Mouse (Mus musculus): ENCODE data around the gene Pdzrn3. TPM values are rescaled to one million over a fixed set of nuclear protein-coding genes. Genes with fewer than 3 reads are reported as not detected.

Gene Pdzrn3
- total and polyA plus RNA-seq, 3 experiments = not detected

DNA sequence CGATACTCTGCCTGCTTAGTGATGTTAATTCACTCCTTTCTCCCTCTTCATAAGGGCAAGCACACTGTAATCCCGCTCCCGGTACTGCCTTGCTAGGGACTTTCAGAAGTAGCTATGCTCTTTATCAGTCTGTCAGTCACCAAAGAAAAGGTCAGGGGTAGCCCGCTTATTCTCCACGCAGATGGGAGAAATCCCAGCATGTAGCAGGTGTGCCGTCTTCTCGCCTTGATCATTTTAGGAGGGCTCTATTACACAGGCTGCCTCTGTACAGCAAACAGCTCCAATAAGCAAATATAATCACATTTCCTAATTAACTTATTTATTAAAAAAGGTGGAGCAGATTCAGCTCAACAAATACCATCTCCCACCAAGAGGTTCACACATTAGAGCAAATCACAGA is 141.5 kb downstream of the Pdzrn3 start:
- no peak for DNase-seq (ENCODE audit: extremely low read depth)
- peaks cover 64% of the 10 kb centered on the region for H3K9me3 ChIP-seq (replicated peaks; ENCODE audit: low read length)
- dilution Hi-C loops (cut with MboI; ENCODE audit: extremely low pct_ligation_motif_present, extremely low pct_unique_long_range_greater_than_20kb, low sequenced_read_pairs) = no loop called here

DNA sequence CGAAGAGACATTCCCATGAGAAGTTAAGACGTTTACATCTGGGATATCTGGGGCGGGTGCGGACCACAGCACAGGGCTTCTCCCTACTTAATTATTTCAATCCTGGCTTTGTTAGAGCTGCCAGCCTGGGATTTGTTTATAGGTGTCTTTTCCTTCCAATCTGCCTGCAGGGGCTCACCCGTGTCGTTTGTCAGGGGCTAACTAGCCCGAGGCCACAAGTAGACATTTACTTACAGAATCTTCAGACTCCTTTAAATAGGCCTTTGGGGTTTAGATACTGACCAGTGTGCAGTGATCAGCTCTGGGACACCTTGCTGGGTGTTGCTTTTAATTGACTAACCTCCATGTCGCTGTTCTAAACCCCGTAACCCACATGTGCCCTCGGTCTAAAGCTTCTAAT is 143.3 kb downstream of the Pdzrn3 start:
- in situ Hi-C loops (cut with MboI; ENCODE audit: low pct_ligation_motif_present, low pct_unique_long_range_greater_than_20kb, low sequenced_read_pairs) = no loop called here
- Histone ChIP-seq H3K79me2 (replicated peaks; ENCODE audit: control insufficient read depth, extremely low read depth, insufficient read depth, poor library complexity, severe bottlenecking) (no peaks in the 10 kb centered on the region), H3K27ac (ENCODE audit: insufficient read depth, low read depth) (no peak overlapping the region), H3K27me3 (replicated peaks) (no peaks in the 10 kb centered on the region), H3K9me3 (replicated peaks; ENCODE audit: low read length) (peaks cover 63% of the 10 kb centered on the region), H3K4me1 (ENCODE audit: control insufficient read depth in 1 of 2, insufficient read depth in 2 of 2) (no peaks in the 10 kb centered on the region), H3K4me2 (ENCODE audit: insufficient read depth, low read depth, poor library complexity, severe bottlenecking) (no peak overlapping the region), H3K4me3 (replicated peaks in 1 of 3; ENCODE audit: low read depth in 2 of 3, low read length in 2 of 3, poor library complexity in 1 of 3) (no peak overlapping the region), H3K36me3 (replicated peaks in 1 of 2; ENCODE audit: control insufficient read depth in 1 of 2, insufficient read depth in 1 of 2, low read length in 1 of 2) (no peaks in the 10 kb centered on the region), H3K9ac (ENCODE audit: insufficient read depth, low read depth) (no peak overlapping the region)
- DNase-seq (ENCODE audit: extremely low read depth) = no peak
- TF ChIP-seq MAFK (IDR thresholded peaks at IDR 0.05; ENCODE audit: insufficient replicate concordance, low read length) (no peak), BHLHE40 (IDR thresholded peaks at IDR 0.05; ENCODE audit: low read depth, low read length) (no peak), NELFE (IDR thresholded peaks at IDR 0.05; ENCODE audit: low read depth, low read length) (no peak), POLR2AphosphoS2 (IDR thresholded peaks at IDR 0.05; ENCODE audit: low read depth, low read length) (no peak), TCF12 (IDR thresholded peaks at IDR 0.05; ENCODE audit: low read depth, low read length) (no peak), MAZ (IDR thresholded peaks at IDR 0.05; ENCODE audit: low read depth, low read length) (no peak), MXI1 (IDR thresholded peaks at IDR 0.05; ENCODE audit: low read depth, low read length) (no peak), HCFC1 (IDR thresholded peaks at IDR 0.05; ENCODE audit: low read depth, low read length) (no peak), MYC (IDR thresholded peaks at IDR 0.05; ENCODE audit: low read depth, low read length) (no peak), SIN3A (IDR thresholded peaks at IDR 0.05; ENCODE audit: low read length) (no peak)
- dilution Hi-C loops (cut with MboI; ENCODE audit: extremely low pct_ligation_motif_present, extremely low pct_unique_long_range_greater_than_20kb, low sequenced_read_pairs) = no loop called here

More for the DNA sequence above, 141.5 kb downstream of the Pdzrn3 start:
- H3K4me3 ChIP-seq (replicated peaks in 1 of 3; ENCODE audit: low read depth in 2 of 3, low read length in 2 of 3, poor library complexity in 1 of 3) = no peak overlapping the region
- H3K27ac ChIP-seq (ENCODE audit: insufficient read depth, low read depth) = no peak overlapping the region
- no peak overlapping the region for H3K9ac ChIP-seq (ENCODE audit: insufficient read depth, low read depth)
- in situ Hi-C loops (cut with MboI; ENCODE audit: low pct_ligation_motif_present, low pct_unique_long_range_greater_than_20kb, low sequenced_read_pairs) = no loop called here
- no peaks in the 10 kb centered on the region for H3K36me3 ChIP-seq (replicated peaks in 1 of 2; ENCODE audit: control insufficient read depth in 1 of 2, insufficient read depth in 1 of 2, low read length in 1 of 2)
- no peak overlapping the region for H3K4me2 ChIP-seq (ENCODE audit: insufficient read depth, low read depth, poor library complexity, severe bottlenecking)
- H3K79me2 ChIP-seq (replicated peaks; ENCODE audit: control insufficient read depth, extremely low read depth, insufficient read depth, poor library complexity, severe bottlenecking) = no peaks in the 10 kb centered on the region
- H3K4me1 ChIP-seq (ENCODE audit: control insufficient read depth in 1 of 2, insufficient read depth in 2 of 2) = no peaks in the 10 kb centered on the region
- no peaks in the 10 kb centered on the region for H3K27me3 ChIP-seq (replicated peaks)
- no peak for TF ChIP-seq KAT2A (IDR thresholded peaks at IDR 0.05; ENCODE audit: insufficient replicate concordance, low read length)
- no peak for TF ChIP-seq MAZ (IDR thresholded peaks at IDR 0.05; ENCODE audit: low read depth, low read length)
- no peak for TF ChIP-seq NRF1 (IDR thresholded peaks at IDR 0.05; ENCODE audit: low read depth, low read length)
- TF ChIP-seq HCFC1 (IDR thresholded peaks at IDR 0.05; ENCODE audit: low read depth, low read length) = no peak
- TF ChIP-seq SIN3A (IDR thresholded peaks at IDR 0.05; ENCODE audit: low read length) = no peak
- TF ChIP-seq POLR2AphosphoS2 (IDR thresholded peaks at IDR 0.05; ENCODE audit: low read depth, low read length) = no peak
- no peak for TF ChIP-seq RAD21 (IDR thresholded peaks at IDR 0.05; ENCODE audit: low read depth, low read length)
- TF ChIP-seq MXI1 (IDR thresholded peaks at IDR 0.05; ENCODE audit: low read depth, low read length) = no peak
- TF ChIP-seq MAX (IDR thresholded peaks at IDR 0.05; ENCODE audit: low read length) = no peak
